Mouse (Mus musculus): ENCODE data around the gene Gm10647. TPM values are rescaled to one million over a fixed set of nuclear protein-coding genes. Genes with fewer than 3 reads are reported as not detected.
"Not testable (repeated sequence)": the region's sequence is repeated elsewhere in the genome, so short reads cannot be mapped to it uniquely, and the experiment has no call there.

Gene Gm10647
- polyA plus RNA-seq, 1 experiment from 2014 or later = 0.12 TPM

GRCm38 (mm10) chr9:66770701-66771100 lies 26.1 kb upstream of the Gm10647 start:
- Histone ChIP-seq H3K4me2 (replicated peaks; ENCODE audit: low read depth) (no peak overlapping the region), H3K9ac (ENCODE audit: low read length) (no peak overlapping the region), H3K27me3 (ENCODE audit: control insufficient read depth, insufficient read depth, low read length) (no peaks in the 10 kb centered on the region), H3K27ac (replicated peaks) (no peak overlapping the region), H3K4me1 (replicated peaks; ENCODE audit: control insufficient read depth, insufficient read depth) (no peaks in the 10 kb centered on the region), H3K36me3 (ENCODE audit: control insufficient read depth, insufficient read depth, low read length) (no peaks in the 10 kb centered on the region), H3K9me3 (ENCODE audit: control insufficient read depth, low read length) (no peaks in the 10 kb centered on the region), H3K4me3 (ENCODE audit: low read depth, low read length) (no peak overlapping the region)
- no peak for DNase-seq (ENCODE audit: low spot score)
- TF ChIP-seq CTCF (IDR thresholded peaks at IDR 0.05; ENCODE audit: low read depth) = no peak
- no peak for TF ChIP-seq EP300 (optimal IDR thresholded peaks at IDR 0.05)
- ATAC-seq (ENCODE audit: low FRiP score, low TSS enrichment) = no peak

- H3K9ac ChIP-seq (ENCODE audit: low read length); H3K9me3 ChIP-seq (ENCODE audit: control insufficient read depth, low read length); H3K4me1 ChIP-seq (replicated peaks; ENCODE audit: control insufficient read depth, insufficient read depth); H3K4me3 ChIP-seq (ENCODE audit: low read depth, low read length); H3K36me3 ChIP-seq (ENCODE audit: control insufficient read depth, insufficient read depth, low read length); H3K4me2 ChIP-seq (replicated peaks; ENCODE audit: low read depth); H3K27me3 ChIP-seq (ENCODE audit: control insufficient read depth, insufficient read depth, low read length); DNase-seq (ENCODE audit: low spot score); ATAC-seq (ENCODE audit: low FRiP score, low TSS enrichment); H3K27ac ChIP-seq (replicated peaks): not testable (repeated sequence)
- WGBS = no CpG with 5 or more reads among the region's 3 CpGs
- peak; percentile 54 for TF ChIP-seq CTCF (IDR thresholded peaks at IDR 0.05; ENCODE audit: low read depth)
Observed at GRCm38 (mm10) chr9:66784552-66784951, 12.3 kb upstream of the Gm10647 start.

- no peaks in the 10 kb centered on the region for H3K9me3 ChIP-seq (ENCODE audit: control insufficient read depth, low read length)
- H3K9ac ChIP-seq (ENCODE audit: low read length) = no peak overlapping the region
- TF ChIP-seq CTCF (IDR thresholded peaks at IDR 0.05; ENCODE audit: low read depth) (peak; percentile 85), EP300 (optimal IDR thresholded peaks at IDR 0.05) (no peak)
- no peak overlapping the region for H3K4me2 ChIP-seq (replicated peaks; ENCODE audit: low read depth)
- no peak for ATAC-seq (ENCODE audit: low FRiP score, low TSS enrichment)
- H3K36me3 ChIP-seq (ENCODE audit: control insufficient read depth, insufficient read depth, low read length) = no peaks in the 10 kb centered on the region
- WGBS = 7% methylated on average over 2 of the region's 2 CpGs
- no peak overlapping the region for H3K4me3 ChIP-seq (ENCODE audit: low read depth, low read length)
- DNase-seq (ENCODE audit: low spot score) = no peak
- H3K4me1 ChIP-seq (replicated peaks; ENCODE audit: control insufficient read depth, insufficient read depth) = no peaks in the 10 kb centered on the region
- no peaks in the 10 kb centered on the region for H3K27me3 ChIP-seq (ENCODE audit: control insufficient read depth, insufficient read depth, low read length)
- H3K27ac ChIP-seq (replicated peaks) = no peak overlapping the region
Observed at GRCm38 (mm10) chr9:66787821-66788220, 9.0 kb upstream of the Gm10647 start.

- 2% methylated on average over 41 of the region's 43 CpGs for WGBS
- TF ChIP-seq CTCF (IDR thresholded peaks at IDR 0.05; ENCODE audit: low read depth) (no peak; the same call in 1 of the 2 replicates), EP300 (optimal IDR thresholded peaks at IDR 0.05) (peak; percentile 60)
- H3K27ac ChIP-seq (replicated peaks) = peak overlapping the region; percentile 95
- DNase-seq (ENCODE audit: low spot score) (no peak), ATAC-seq (ENCODE audit: low FRiP score, low TSS enrichment) (peak; percentile 7; the same call in 1 of the 2 replicates)
- no peaks in the 10 kb centered on the region for H3K4me1 ChIP-seq (replicated peaks; ENCODE audit: control insufficient read depth, insufficient read depth)
- H3K9me3 ChIP-seq (ENCODE audit: control insufficient read depth, low read length) = no peaks in the 10 kb centered on the region
- H3K4me2 ChIP-seq (replicated peaks; ENCODE audit: low read depth) = peak overlapping the region; percentile 81
- H3K9ac ChIP-seq (ENCODE audit: low read length) = peak overlapping the region; percentile 59
- H3K4me3 ChIP-seq (ENCODE audit: low read depth, low read length) = peak overlapping the region; percentile 65
- no peaks in the 10 kb centered on the region for H3K36me3 ChIP-seq (ENCODE audit: control insufficient read depth, insufficient read depth, low read length)
- H3K27me3 ChIP-seq (ENCODE audit: control insufficient read depth, insufficient read depth, low read length) = no peaks in the 10 kb centered on the region
Observed at GRCm38 (mm10) chr9:66794629-66795463, 2.0 kb upstream of the Gm10647 start.

- peak; percentile 20 for TF ChIP-seq CTCF (IDR thresholded peaks at IDR 0.05; ENCODE audit: low read depth)
- TF ChIP-seq EP300 (optimal IDR thresholded peaks at IDR 0.05) = no peak
Observed at GRCm38 (mm10) chr9:66795464-66796324, 1.1 kb upstream of the Gm10647 start, which contains the start of gene Aph1b. Gene Aph1b (minus strand): TSS chr9:66795490.

More at GRCm38 (mm10) chr9:66795464-66796324, 1.1 kb upstream of the Gm10647 start, which contains the start of gene Aph1b:
- DNase-seq (ENCODE audit: low spot score) (peak; percentile 99), ATAC-seq (ENCODE audit: low FRiP score, low TSS enrichment) (peak; percentile 99)
- H3K9ac ChIP-seq (ENCODE audit: low read length) = peak within 1 kb of the TSS; percentile 59
- peak within 1 kb of the TSS; percentile 95 for H3K27ac ChIP-seq (replicated peaks)
- H3K9me3 ChIP-seq (ENCODE audit: control insufficient read depth, low read length) = no peaks in the 10 kb centered on the region
- H3K4me1 ChIP-seq (replicated peaks; ENCODE audit: control insufficient read depth, insufficient read depth) = no peaks in the 10 kb centered on the region
- H3K27me3 ChIP-seq (ENCODE audit: control insufficient read depth, insufficient read depth, low read length) = no peaks in the 10 kb centered on the region
- H3K4me3 ChIP-seq (ENCODE audit: low read depth, low read length) = peak within 1 kb of the TSS; percentile 65
- no peaks in the 10 kb centered on the region for H3K36me3 ChIP-seq (ENCODE audit: control insufficient read depth, insufficient read depth, low read length)
- under 1% methylated on average over 42 of the region's 42 CpGs for WGBS
- peak within 1 kb of the TSS; percentile 81 for H3K4me2 ChIP-seq (replicated peaks; ENCODE audit: low read depth)

Measured in stomach, postnatal 0 days (tissue).